Mouse (Mus musculus): Measurements from ENCODE around the gene Pmpcb. TPM values are rescaled to one million over a fixed set of nuclear protein-coding genes. Genes with fewer than 3 reads are reported as not detected.

Pmpcb gene
- total RNA-seq, 1 experiment from 2014 or later, result 263 TPM

DNA sequence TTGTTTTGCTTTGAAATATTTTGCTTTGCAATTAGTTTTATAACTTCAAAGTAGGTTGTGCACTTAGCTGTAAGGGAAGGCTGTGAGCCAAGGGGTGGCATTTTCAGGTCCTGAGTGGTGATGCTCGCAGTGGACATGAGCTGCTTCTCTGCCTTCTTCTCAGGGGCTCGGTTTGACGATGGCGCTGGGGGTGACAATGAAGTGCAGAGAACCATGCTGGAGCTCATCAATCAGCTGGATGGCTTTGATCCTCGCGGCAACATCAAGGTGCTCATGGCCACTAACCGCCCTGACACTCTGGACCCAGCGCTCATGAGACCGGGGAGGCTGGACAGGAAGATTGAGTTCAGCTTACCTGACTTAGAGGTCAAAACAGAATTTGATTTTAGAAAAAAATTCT is 66.0 kb downstream of the Pmpcb start:
- DNase-seq, result no peak

DNA sequence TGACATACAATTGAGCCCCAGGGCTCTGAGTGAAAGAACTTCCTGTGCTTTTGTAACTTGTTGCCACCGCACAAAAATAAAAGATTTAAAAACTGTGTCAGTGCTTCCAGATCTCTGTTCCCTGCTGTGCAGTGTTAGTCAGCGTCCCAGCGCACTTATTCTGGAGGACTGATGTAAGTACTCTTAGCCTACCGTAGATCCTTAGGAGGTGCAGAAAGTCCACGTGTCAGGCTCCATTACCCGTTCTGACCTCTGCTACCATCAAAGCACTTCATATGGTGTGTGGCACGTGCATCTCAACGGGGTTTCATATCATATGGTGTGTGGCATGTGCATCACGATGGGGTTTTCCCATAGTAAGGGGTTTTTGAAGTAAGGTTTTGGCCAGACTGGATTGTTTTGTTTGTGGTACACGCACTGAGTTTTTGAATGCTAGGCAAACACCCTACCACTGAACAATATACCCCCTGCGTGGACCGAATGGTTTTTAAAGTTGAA is 66.8 kb downstream of the Pmpcb start:
- DNase-seq, result no peak

DNA sequence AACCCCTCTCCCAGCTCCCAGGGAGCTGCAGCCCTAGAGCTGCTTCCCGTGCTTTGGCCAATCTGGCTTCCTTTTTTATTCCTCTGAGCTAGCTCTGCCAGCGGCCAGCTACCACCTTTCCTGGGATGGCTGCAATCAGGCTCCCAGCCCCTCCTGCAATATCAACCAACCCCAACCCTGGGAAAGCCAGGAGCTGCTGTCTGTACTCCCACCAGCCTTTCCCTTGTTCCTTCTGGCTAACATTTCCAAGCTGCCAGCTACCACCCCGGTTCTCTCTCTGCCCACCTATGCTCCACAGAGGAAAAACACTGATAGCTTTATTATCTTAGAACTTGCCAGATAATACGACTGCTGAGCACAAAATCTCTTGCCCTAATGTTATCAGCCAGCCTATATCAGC is 67.9 kb downstream of the Pmpcb start:
- no peak for DNase-seq

Other genes with a start within 250 kb of the Pmpcb start
- gene Lrrc17, start 193.6 kb upstream of the Pmpcb start, total RNA-seq (2021), result 4.9 and 5.0 TPM in 2 replicates
- gene Fbxl13, start 91.5 kb upstream of the Pmpcb start, total RNA-seq (2021), result 0.11 TPM in 1 of 2 replicates, not detected in the other
- 15.0 and 19.8 TPM in 2 replicates for gene Armc10, start 91.3 kb upstream of the Pmpcb start, total RNA-seq (2021)
- gene Napepld, start 35.7 kb upstream of the Pmpcb start, total RNA-seq (2021), result 16.9 and 17.4 TPM in 2 replicates
- 30.1 and 36.1 TPM in 2 replicates for gene Dnajc2, start 48.1 kb downstream of the Pmpcb start, total RNA-seq (2021)
- 126 and 129 TPM in 2 replicates for gene Psmc2, start 48.1 kb downstream of the Pmpcb start, total RNA-seq (2021)
- gene Slc26a5, start 128.5 kb downstream of the Pmpcb start, total RNA-seq (2021), result not detected in 2 replicates